Mouse (Mus musculus): ENCODE data around the gene Gnas. TPM values are rescaled to one million over a fixed set of nuclear protein-coding genes. Genes with fewer than 3 reads are reported as not detected.

Gene Gnas
- polyA plus RNA-seq, 1 experiment from 2014 or later, result 1,653 TPM

DNA sequence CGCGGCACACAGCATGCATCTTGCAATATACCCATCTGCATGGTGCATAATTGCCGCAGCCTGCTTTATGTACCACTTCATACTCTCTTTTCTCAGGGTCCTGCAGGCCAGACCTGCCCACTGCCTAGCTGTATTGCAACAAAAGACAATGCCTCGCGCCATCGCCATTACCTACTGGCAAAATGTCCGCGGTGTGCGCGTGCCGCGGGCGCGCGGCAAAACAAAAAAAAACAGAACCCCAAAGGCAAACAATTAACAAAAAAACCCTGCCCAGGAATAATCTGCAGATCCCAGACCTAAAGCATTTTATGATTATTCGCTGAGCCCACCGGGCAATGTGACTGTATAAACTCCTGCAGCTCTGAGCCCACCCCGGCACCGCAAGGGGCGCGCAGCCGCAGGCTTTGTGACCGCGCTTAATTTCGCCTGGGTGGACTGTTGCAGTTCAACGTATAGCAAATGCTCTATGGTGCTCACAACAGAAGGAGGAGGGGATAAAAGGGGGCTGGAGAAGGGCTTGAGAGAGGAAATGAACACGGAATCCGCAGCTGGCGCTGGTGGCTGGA lies 11.9 kb downstream of the Gnas start:
- H3K36me3 ChIP-seq, result peaks cover 3% of the 10 kb centered on the region; the same call in 1 of the 2 replicates
- H3K4me3 ChIP-seq, result peak overlapping the region; percentile 60
- ATAC-seq (ENCODE audit: low FRiP score, low read depth), result peak; percentile 10; the same call in 1 of the 2 replicates
- H3K27ac ChIP-seq, result 0 out of 2 replicates have a peak overlapping the region, but pooled peaks have one; percentile 4
- 57% methylated on average over 29 of the region's 29 CpGs for WGBS
- peak overlapping the region; percentile 66 for H3K4me2 ChIP-seq (replicated peaks)
- H3K27me3 ChIP-seq (replicated peaks), result peaks cover 30% of the 10 kb centered on the region
- peaks cover 69% of the 10 kb centered on the region for H3K9me3 ChIP-seq
- peaks cover 33% of the 10 kb centered on the region for H3K4me1 ChIP-seq
- H3K9ac ChIP-seq, result peak overlapping the region; percentile 35; the same call in 1 of the 2 replicates

DNA sequence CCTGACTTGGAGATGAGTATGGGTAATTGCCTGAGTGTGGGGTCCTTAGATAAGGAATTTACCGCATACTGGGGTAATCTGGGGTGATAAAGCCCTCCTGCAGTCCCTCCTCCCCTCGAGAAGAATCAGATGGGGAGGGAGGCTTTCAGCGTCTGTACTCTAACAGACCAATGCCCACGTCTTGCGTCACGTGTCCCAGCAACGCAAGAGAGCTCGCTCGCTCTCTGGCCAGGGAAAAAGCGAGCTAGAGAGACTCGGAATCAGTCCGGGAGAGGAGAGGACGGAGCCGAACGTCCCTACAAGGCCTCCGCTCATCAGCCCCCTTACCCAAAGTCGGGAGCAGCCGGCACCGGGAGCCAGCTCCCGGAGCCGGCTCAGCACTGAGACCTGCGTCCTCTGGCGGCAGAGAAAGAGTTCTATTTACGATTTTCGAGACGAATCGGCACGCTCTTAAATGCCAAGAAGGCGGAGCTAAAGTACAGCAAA lies 13.0 kb downstream of the Gnas start:
- Histone ChIP-seq H3K27ac (no peak overlapping the region), H3K4me3 (no peak overlapping the region; the same call in 1 of the 2 replicates), H3K9ac (no peak overlapping the region), H3K4me2 (replicated peaks) (peak overlapping the region; percentile 66), H3K4me1 (peaks cover 23% of the 10 kb centered on the region), H3K36me3 (peaks cover 3% of the 10 kb centered on the region; the same call in 1 of the 2 replicates), H3K27me3 (replicated peaks) (peaks cover 30% of the 10 kb centered on the region), H3K9me3 (peaks cover 69% of the 10 kb centered on the region)
- ATAC-seq (ENCODE audit: low FRiP score, low read depth), result no peak
- WGBS, result 53% methylated on average over 29 of the region's 29 CpGs

DNA sequence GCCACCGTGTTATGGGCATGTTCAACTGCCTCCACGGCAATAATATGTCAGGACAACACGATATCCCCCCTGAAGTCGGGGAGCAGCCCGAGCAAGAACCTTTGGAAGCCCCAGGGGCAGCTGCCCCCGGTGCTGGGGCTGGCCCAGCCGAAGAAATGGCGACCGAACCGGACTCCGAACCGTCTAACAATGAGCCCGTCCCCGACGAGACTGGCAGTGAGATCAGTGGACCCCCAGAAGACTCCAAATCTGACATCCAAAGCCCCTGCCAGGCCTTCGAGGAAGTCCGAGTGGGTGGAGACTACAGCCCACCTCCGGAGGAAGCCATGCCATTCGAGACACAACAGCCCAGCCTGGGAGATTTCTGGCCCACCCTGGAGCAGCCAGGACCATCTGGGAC lies 13.7 kb downstream of the Gnas start:
- H3K27me3 ChIP-seq (replicated peaks), result peaks cover 30% of the 10 kb centered on the region
- H3K9me3 ChIP-seq, result peaks cover 69% of the 10 kb centered on the region
- H3K4me3 ChIP-seq, result no peak overlapping the region
- H3K4me1 ChIP-seq, result peaks cover 19% of the 10 kb centered on the region
- H3K4me2 ChIP-seq (replicated peaks), result peak overlapping the region; percentile 54
- ATAC-seq (ENCODE audit: low FRiP score, low read depth), result no peak
- no peak overlapping the region for H3K27ac ChIP-seq
- WGBS, result 65% methylated on average over 19 of the region's 19 CpGs
- no peak overlapping the region for H3K9ac ChIP-seq
- H3K36me3 ChIP-seq, result peaks cover 3% of the 10 kb centered on the region; the same call in 1 of the 2 replicates

DNA sequence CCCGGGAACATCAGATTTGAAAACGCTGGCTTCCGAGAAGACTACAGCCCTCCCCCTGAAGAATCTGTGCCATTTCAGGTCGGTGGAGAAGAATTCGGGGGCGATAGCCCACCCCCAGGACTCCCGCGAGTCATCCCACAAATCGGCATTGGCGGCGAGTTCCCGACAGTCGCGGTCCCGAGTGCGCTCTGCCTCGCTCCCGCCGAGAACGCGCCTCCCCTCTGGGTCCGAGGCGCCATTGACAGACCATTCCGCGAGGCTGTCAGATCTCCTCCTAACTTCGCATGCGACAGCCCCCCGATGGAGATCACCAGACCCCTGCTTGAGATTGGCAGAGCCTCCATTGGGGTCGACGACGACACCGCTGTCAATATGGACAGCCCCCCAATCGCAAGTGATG lies 14.4 kb downstream of the Gnas start:
- no peak overlapping the region for H3K9ac ChIP-seq
- peak overlapping the region; percentile 31; the same call in 1 of the 2 replicates for H3K4me3 ChIP-seq
- H3K27ac ChIP-seq, result no peak overlapping the region
- WGBS, result 53% methylated on average over 33 of the region's 33 CpGs
- peaks cover 19% of the 10 kb centered on the region; the same call in 1 of the 2 replicates for H3K4me1 ChIP-seq
- peak overlapping the region; percentile 54 for H3K4me2 ChIP-seq (replicated peaks)
- peaks cover 69% of the 10 kb centered on the region for H3K9me3 ChIP-seq
- H3K36me3 ChIP-seq, result peaks cover 3% of the 10 kb centered on the region; the same call in 1 of the 2 replicates
- peaks cover 30% of the 10 kb centered on the region for H3K27me3 ChIP-seq (replicated peaks)
- no peak for ATAC-seq (ENCODE audit: low FRiP score, low read depth)

DNA sequence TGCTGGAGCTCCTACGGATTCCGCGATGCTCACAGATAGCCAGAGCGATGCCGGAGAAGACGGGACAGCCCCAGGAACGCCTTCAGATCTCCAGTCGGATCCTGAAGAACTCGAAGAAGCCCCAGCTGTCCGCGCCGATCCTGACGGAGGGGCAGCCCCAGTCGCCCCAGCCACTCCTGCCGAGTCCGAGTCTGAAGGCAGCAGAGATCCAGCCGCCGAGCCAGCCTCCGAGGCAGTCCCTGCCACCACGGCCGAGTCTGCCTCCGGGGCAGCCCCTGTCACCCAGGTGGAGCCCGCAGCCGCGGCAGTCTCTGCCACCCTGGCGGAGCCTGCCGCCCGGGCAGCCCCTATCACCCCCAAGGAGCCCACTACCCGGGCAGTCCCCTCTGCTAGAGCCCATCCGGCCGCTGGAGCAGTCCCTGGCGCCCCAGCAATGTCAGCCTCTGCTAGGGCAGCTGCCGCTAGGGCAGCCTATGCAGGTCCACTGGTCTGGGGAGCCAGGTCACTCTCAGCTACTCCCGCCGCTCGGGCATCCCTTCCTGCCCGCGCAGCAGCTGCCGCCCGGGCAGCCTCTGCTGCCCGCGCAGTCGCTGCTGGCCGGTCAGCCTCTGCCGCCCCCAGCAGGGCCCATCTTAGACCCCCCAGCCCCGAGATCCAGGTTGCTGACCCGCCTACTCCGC lies 15.1 kb downstream of the Gnas start:
- WGBS, result 58% methylated on average over 48 of the region's 48 CpGs
- ATAC-seq (ENCODE audit: low FRiP score, low read depth), result no peak

DNA sequence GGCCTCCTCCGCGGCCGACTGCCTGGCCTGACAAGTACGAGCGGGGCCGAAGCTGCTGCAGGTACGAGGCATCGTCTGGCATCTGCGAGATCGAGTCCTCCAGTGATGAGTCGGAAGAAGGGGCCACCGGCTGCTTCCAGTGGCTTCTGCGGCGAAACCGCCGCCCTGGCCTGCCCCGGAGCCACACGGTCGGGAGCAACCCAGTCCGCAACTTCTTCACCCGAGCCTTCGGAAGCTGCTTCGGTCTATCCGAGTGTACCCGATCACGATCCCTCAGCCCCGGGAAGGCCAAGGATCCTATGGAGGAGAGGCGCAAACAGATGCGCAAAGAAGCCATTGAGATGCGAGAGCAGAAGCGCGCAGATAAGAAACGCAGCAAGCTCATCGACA lies 15.6 kb downstream of the Gnas start:
- peaks cover 3% of the 10 kb centered on the region; the same call in 1 of the 2 replicates for H3K36me3 ChIP-seq
- WGBS, result 53% methylated on average over 34 of the region's 34 CpGs
- no peak for ATAC-seq (ENCODE audit: low FRiP score, low read depth)

More for the DNA sequence above, 15.1 kb downstream of the Gnas start:
- Histone ChIP-seq H3K9me3 (peaks cover 67% of the 10 kb centered on the region), H3K9ac (0 out of 2 replicates have a peak overlapping the region, but pooled peaks have one; percentile 26), H3K4me3 (peak overlapping the region; percentile 31), H3K4me2 (replicated peaks) (peak overlapping the region; percentile 54), H3K4me1 (peaks cover 19% of the 10 kb centered on the region; the same call in 1 of the 2 replicates), H3K27ac (no peak overlapping the region), H3K27me3 (replicated peaks) (peaks cover 30% of the 10 kb centered on the region), H3K36me3 (peaks cover 3% of the 10 kb centered on the region; the same call in 1 of the 2 replicates)

DNA sequence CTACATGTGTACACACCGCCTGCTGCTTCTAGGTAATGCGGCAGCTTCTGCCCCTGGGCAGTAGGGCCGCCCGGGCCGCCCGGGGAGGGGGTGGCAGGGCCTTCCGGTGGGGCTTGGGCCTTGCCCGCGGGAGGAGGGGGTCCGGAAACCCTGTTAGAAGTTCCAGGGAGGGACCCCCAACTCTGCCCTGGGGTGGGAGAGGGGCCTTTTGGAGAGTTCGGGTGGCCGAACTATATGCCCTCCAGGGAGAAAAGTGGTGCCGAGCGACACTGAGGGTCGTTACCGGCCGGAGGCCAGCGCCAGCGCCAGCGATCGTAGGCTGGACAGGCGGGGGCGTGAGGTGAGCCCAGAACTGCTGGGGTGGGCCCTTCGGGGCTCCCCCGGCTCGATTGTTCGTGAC lies 16.1 kb downstream of the Gnas start:
- Histone ChIP-seq H3K9me3 (peaks cover 58% of the 10 kb centered on the region), H3K9ac (no peak overlapping the region), H3K27ac (no peak overlapping the region), H3K27me3 (replicated peaks) (peaks cover 30% of the 10 kb centered on the region), H3K4me1 (peaks cover 19% of the 10 kb centered on the region; the same call in 1 of the 2 replicates), H3K4me2 (replicated peaks) (peak overlapping the region; percentile 54), H3K4me3 (peak overlapping the region; percentile 31), H3K36me3 (peaks cover 3% of the 10 kb centered on the region; the same call in 1 of the 2 replicates)
- no peak for ATAC-seq (ENCODE audit: low FRiP score, low read depth)
- WGBS, result 51% methylated on average over 27 of the region's 27 CpGs

More for the DNA sequence above, 15.6 kb downstream of the Gnas start:
- peaks cover 30% of the 10 kb centered on the region for H3K27me3 ChIP-seq (replicated peaks)
- no peak overlapping the region for H3K27ac ChIP-seq
- H3K4me3 ChIP-seq, result peak overlapping the region; percentile 31
- H3K4me1 ChIP-seq, result peaks cover 19% of the 10 kb centered on the region; the same call in 1 of the 2 replicates
- peaks cover 62% of the 10 kb centered on the region for H3K9me3 ChIP-seq
- H3K9ac ChIP-seq, result 0 out of 2 replicates have a peak overlapping the region, but pooled peaks have one; percentile 26
- H3K4me2 ChIP-seq (replicated peaks), result peak overlapping the region; percentile 54

DNA sequence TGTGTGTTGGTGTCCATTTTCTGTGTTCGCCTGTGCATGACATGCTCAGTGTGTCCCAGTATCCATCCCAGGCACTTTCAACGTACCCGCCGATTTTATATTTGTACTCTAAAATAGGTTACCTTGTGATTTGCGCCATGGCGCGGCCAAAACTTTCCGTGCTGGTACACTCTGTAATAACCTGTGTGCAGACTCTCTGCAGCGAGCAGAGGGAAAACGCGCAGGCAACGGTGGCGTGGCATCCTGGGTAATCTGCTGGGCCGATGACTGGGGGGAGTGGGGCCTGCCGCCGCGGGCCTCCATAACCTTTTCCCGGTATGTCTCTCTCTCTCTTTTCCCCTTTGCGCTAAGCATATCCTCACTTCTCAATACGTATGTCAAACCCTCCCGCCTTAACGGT lies 16.5 kb downstream of the Gnas start:
- WGBS, result 57% methylated on average over 22 of the region's 22 CpGs
- no peak for ATAC-seq (ENCODE audit: low FRiP score, low read depth)
- no peak overlapping the region for H3K9ac ChIP-seq

GRCm38 (mm10) chr2:174302526-174302925 lies 18.4 kb downstream of the Gnas start:
- H3K4me2 ChIP-seq (replicated peaks), result no peak overlapping the region
- no peak overlapping the region for H3K4me3 ChIP-seq
- peaks cover 34% of the 10 kb centered on the region for H3K9me3 ChIP-seq
- H3K9ac ChIP-seq, result no peak overlapping the region
- no peak for ATAC-seq (ENCODE audit: low FRiP score, low read depth)
- WGBS, result 42% methylated on average over 6 of the region's 6 CpGs
- no peak overlapping the region for H3K27ac ChIP-seq
- H3K4me1 ChIP-seq, result peaks cover 13% of the 10 kb centered on the region; the same call in 1 of the 2 replicates
- H3K27me3 ChIP-seq (replicated peaks), result peaks cover 29% of the 10 kb centered on the region
- H3K36me3 ChIP-seq, result 0 out of 2 replicates have a peak, but pooled peaks cover 3% of the 10 kb centered on the region

More for the DNA sequence above, 16.5 kb downstream of the Gnas start:
- H3K9me3 ChIP-seq, result peaks cover 53% of the 10 kb centered on the region
- H3K4me1 ChIP-seq, result peaks cover 19% of the 10 kb centered on the region; the same call in 1 of the 2 replicates
- peaks cover 3% of the 10 kb centered on the region; the same call in 1 of the 2 replicates for H3K36me3 ChIP-seq
- H3K27ac ChIP-seq, result no peak overlapping the region
- peak overlapping the region; percentile 54 for H3K4me2 ChIP-seq (replicated peaks)
- H3K27me3 ChIP-seq (replicated peaks), result peaks cover 30% of the 10 kb centered on the region
- H3K4me3 ChIP-seq, result peak overlapping the region; percentile 31

DNA sequence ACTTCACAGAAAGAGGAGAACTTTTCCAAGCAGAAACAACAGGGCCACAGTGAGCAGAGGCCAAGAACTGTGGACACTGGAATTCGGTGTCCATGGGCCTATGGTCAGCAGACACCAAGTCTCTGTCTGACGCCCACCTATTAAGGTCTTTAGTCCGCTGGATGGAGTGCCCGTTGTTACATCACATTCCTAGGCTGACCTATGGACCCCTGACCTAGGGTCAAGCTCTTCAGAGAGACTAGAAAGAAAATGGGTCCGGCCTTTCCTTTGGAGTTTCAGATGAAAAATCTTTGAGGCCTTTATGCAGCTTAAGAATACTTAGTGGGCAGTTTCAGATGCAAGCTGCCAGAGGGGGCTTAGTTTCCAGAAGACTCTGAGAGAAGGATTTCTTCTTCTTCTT lies 21.5 kb downstream of the Gnas start:
- no peaks in the 10 kb centered on the region for H3K27me3 ChIP-seq (replicated peaks)
- WGBS, result 6% methylated on average over 5 of the region's 5 CpGs
- no peaks in the 10 kb centered on the region for H3K4me1 ChIP-seq
- no peak overlapping the region for H3K27ac ChIP-seq
- no peak overlapping the region for H3K4me3 ChIP-seq
- no peak overlapping the region for H3K9ac ChIP-seq
- H3K4me2 ChIP-seq (replicated peaks), result no peak overlapping the region
- peaks cover 3% of the 10 kb centered on the region; the same call in 1 of the 2 replicates for H3K9me3 ChIP-seq
- H3K36me3 ChIP-seq, result no peaks in the 10 kb centered on the region
- no peak for ATAC-seq (ENCODE audit: low FRiP score, low read depth)

DNA sequence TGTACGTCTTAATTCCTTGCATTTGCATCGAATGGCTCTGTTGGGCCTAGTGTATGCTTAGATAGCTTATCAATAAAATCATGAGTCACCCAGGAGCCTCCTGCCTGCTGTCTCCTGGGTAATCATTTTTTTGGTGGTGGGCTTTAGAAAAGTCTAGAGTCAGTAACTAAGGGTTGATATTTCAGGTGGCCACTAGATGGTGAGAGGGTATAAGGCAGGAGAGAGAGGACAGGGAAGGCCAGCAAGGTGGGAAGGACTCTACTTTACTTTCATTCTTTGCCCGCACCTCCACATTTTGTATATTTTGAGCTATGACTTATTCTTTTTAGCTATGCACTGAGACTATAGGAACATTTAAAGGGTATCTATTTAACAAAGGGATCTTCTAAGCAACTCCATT lies 23.8 kb downstream of the Gnas start:
- ATAC-seq (ENCODE audit: low FRiP score, low read depth), result no peak
- H3K36me3 ChIP-seq, result no peaks in the 10 kb centered on the region
- no peaks in the 10 kb centered on the region for H3K9me3 ChIP-seq
- H3K9ac ChIP-seq, result no peak overlapping the region
- H3K27ac ChIP-seq, result no peak overlapping the region
- H3K27me3 ChIP-seq (replicated peaks), result no peaks in the 10 kb centered on the region
- H3K4me3 ChIP-seq, result no peak overlapping the region
- WGBS, result 94% methylated on average over 3 of the region's 3 CpGs
- H3K4me2 ChIP-seq (replicated peaks), result no peak overlapping the region
- H3K4me1 ChIP-seq, result peaks cover 6% of the 10 kb centered on the region; the same call in 1 of the 2 replicates

Data from neural tube, embryonic 12.5 days (tissue).